Mouse (Mus musculus) ES-Bruce4 (cell line): ENCODE results near the gene Saysd1.

Source experiments
- CTCF ChIP-seq: IDR thresholded peaks from one replicate; pipeline ENCODE4 v1.8.1; 2011; ENCODE audit warnings: low read depth, low read length
- EP300 ChIP-seq: IDR thresholded peaks from 2 replicates; pipeline ENCODE4 v1.6.1; 2011; ENCODE audit warnings: low read depth, low read length; ENCODE audit not compliant: insufficient read depth
- POLR2A ChIP-seq: IDR thresholded peaks from one replicate; pipeline ENCODE4 v1.8.1; 2011; ENCODE audit warnings: low read length; ENCODE audit not compliant: insufficient read depth

DNA sequence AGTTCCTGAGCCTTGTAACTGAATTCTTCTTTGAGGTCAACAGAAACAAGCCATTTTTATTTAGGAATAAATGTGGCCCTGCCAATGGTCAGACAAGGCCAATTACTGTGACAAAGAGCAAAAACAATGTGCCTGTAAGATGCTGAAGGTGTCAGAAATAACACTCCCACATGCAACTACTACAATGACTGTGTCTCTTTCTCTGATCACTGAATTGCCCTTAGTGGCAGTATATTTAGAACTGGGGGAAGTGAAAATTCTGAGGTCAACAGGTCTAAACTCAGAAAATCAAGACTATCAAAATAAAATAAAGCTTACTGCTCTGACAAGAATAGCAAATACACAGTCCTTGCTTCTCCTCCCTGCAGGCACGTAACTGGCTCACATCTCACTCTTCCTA lies 63.6 kb downstream of the Saysd1 start:
- no peak for TF ChIP-seq POLR2A
- TF ChIP-seq CTCF = no peak
- TF ChIP-seq EP300 = no peak
